Mouse (Mus musculus): Measurements from ENCODE around the gene Pigu.

DNA sequence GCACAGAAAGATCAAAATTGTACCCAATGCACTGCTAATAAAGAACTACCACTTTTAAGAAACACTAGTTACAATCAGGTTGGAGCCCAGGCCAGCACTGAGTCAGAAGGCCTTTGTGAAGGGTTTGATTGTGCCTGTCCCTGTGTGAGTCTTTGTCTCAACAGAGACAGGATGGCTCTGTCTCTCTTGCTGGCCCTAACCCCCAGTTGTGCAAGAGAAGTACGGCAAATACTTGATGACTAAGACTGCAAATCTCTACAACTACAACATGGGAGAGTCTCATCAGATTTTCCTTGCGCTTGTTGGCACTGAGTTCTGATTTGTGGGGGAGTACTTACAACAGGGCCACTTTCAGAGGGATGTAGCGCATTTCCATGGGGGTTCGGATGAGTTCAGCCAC lies 26.4 kb downstream of the Pigu start:
- TF ChIP-seq CTCF (conservative IDR thresholded peaks at IDR 0.05; ENCODE audit: insufficient read depth, insufficient read length, low read depth, low read length) (no peak), POLR2A (IDR thresholded peaks at IDR 0.05; ENCODE audit: low read depth, low read length) (no peak)
